ENCODE assay signal across 34 mouse cellular contexts in genomic region chr9:14981539-14982155, GRCm38 (mm10).
DNase-seq lines count a peak whose midpoint lies in the region; ATAC-seq and TF ChIP-seq lines count a peak whose summit lies in the region.
"Had no signal": no experiment of that assay in that cellular context is flagged by ENCODE, and none has a peak within 500 bp of the region (broad histone marks: within the 10 kb centered on the region; RNA-seq: fewer than 3 reads in every experiment).

No protein-coding gene starts in this region.

- H3K27me3 ChIP-seq in forebrain, postnatal 0 days (ENCODE audit: insufficient read depth, low read length), result no peaks in the 10 kb centered on the region
- H3K27me3 ChIP-seq in forebrain, embryonic 13.5 days, result no peaks in the 10 kb centered on the region
- H3K27me3 ChIP-seq: CH12.LX; embryonic facial prominence, embryonic 12.5 days; forebrain, embryonic 15.5 days; heart, embryonic 15.5 days; hindbrain, embryonic 12.5 days; intestine, embryonic 15.5 days; limb, embryonic 13.5 days; lung, embryonic 15.5 days; stomach, embryonic 15.5 days had no signal

- no peaks in the 10 kb centered on the region for H3K4me1 ChIP-seq in forebrain, postnatal 0 days (ENCODE audit: insufficient read depth)
- no peaks in the 10 kb centered on the region for H3K4me1 ChIP-seq in forebrain, embryonic 13.5 days
- H3K4me1 ChIP-seq: embryonic facial prominence, embryonic 12.5 days; forebrain, embryonic 15.5 days; heart, embryonic 10.5 days; heart, embryonic 15.5 days; hindbrain, embryonic 12.5 days; intestine, embryonic 15.5 days; limb, embryonic 13.5 days; lung, embryonic 15.5 days; stomach, embryonic 15.5 days had no signal

- peak; percentile 59 for ATAC-seq in forebrain, postnatal 0 days
- no peak for ATAC-seq in forebrain, embryonic 13.5 days
- ATAC-seq: forebrain, embryonic 15.5 days; hindbrain, postnatal 0 days; intestine, embryonic 15.5 days; midbrain, embryonic 16.5 days had no signal

- H3K9me3 ChIP-seq in forebrain, postnatal 0 days (ENCODE audit: low read length), result no peaks in the 10 kb centered on the region
- H3K9me3 ChIP-seq in forebrain, embryonic 13.5 days (replicated peaks), result no peaks in the 10 kb centered on the region
- H3K9me3 ChIP-seq: embryonic facial prominence, embryonic 12.5 days; forebrain, embryonic 15.5 days; heart, embryonic 10.5 days; heart, embryonic 15.5 days; hindbrain, embryonic 12.5 days; intestine, embryonic 15.5 days; limb, embryonic 13.5 days; lung, embryonic 15.5 days; stomach, embryonic 15.5 days had no signal

- intact Hi-C loops in left cerebral cortex, postnatal 25 days (cut with DNase I), result loop anchor here (5.0 kb wide), 1 partner anchor 74 kb away; no protein-coding TSS in a partner anchor

- no peak overlapping the region for H3K9ac ChIP-seq in forebrain, postnatal 0 days
- no peak overlapping the region for H3K9ac ChIP-seq in forebrain, embryonic 13.5 days
- H3K9ac ChIP-seq: embryonic facial prominence, embryonic 12.5 days; forebrain, embryonic 15.5 days; heart, embryonic 15.5 days; hindbrain, embryonic 12.5 days; intestine, embryonic 15.5 days; limb, embryonic 13.5 days; lung, embryonic 15.5 days; stomach, embryonic 15.5 days had no signal

- no peak overlapping the region for H3K27ac ChIP-seq in forebrain, postnatal 0 days (ENCODE audit: low read depth, low read length)
- no peak overlapping the region for H3K27ac ChIP-seq in forebrain, embryonic 13.5 days
- H3K27ac ChIP-seq: embryonic facial prominence, embryonic 12.5 days; forebrain, embryonic 15.5 days; heart, embryonic 10.5 days; heart, embryonic 15.5 days; hindbrain, embryonic 12.5 days; hindbrain, postnatal 0 days; intestine, embryonic 15.5 days; kidney, postnatal 0 days; limb, embryonic 13.5 days; lung, embryonic 15.5 days; stomach, embryonic 15.5 days had no signal

- DNase-seq in forebrain, postnatal 0 days, result no peak
- DNase-seq in right cerebral cortex, adult 2 months (ENCODE audit: low spot score in 2 of 2), result peak; percentile 35 to 50
- no peak for DNase-seq in right cerebral cortex, postnatal 14 days
- peak; percentile 50 to 85 for DNase-seq in left cerebral cortex, postnatal 25 days (ENCODE audit: low spot score in 2 of 2)
- no peak for DNase-seq in layer of hippocampus, adult 8-10 months (ENCODE audit: low spot score in 2 of 2)
- DNase-seq in spleen, postnatal 36 days (ENCODE audit: low spot score in 2 of 2), result no peak
- no peak for DNase-seq in cerebellum, postnatal 36 days
- DNase-seq: adrenal gland, postnatal 10 days; cerebellum, adult 11 months; cerebellum, adult 9-10 months; embryo, embryonic 11 days; gastrocnemius, postnatal 14 days; heart, postnatal 36 days; kidney, adult 2 months; kidney, postnatal 4 days; lung, postnatal 36 days; thymus, adult 2 months; thymus, postnatal 36 days had no signal

- no peak overlapping the region for H3K4me3 ChIP-seq in forebrain, postnatal 0 days (ENCODE audit: low read depth, low read length)
- no peak overlapping the region for H3K4me3 ChIP-seq in forebrain, embryonic 13.5 days
- H3K4me3 ChIP-seq: embryonic facial prominence, embryonic 12.5 days; forebrain, embryonic 15.5 days; heart, embryonic 10.5 days; heart, embryonic 15.5 days; hindbrain, embryonic 12.5 days; intestine, embryonic 15.5 days; limb, embryonic 13.5 days; lung, embryonic 15.5 days; stomach, embryonic 15.5 days had no signal

- no peaks in the 10 kb centered on the region for H3K36me3 ChIP-seq in forebrain, postnatal 0 days (ENCODE audit: insufficient read depth)
- H3K36me3 ChIP-seq in forebrain, embryonic 13.5 days (ENCODE audit: poor library complexity, severe bottlenecking), result no peaks in the 10 kb centered on the region
- H3K36me3 ChIP-seq: embryonic facial prominence, embryonic 12.5 days; forebrain, embryonic 15.5 days; heart, embryonic 10.5 days; heart, embryonic 15.5 days; hindbrain, embryonic 12.5 days; intestine, embryonic 15.5 days; limb, embryonic 13.5 days; lung, embryonic 15.5 days; stomach, embryonic 15.5 days had no signal

- 77% methylated on average over 4 of the region's 4 CpGs for WGBS in forebrain, postnatal 0 days
- 83% methylated on average over 4 of the region's 4 CpGs for WGBS in forebrain, embryonic 13.5 days

- H3K4me2 ChIP-seq in forebrain, postnatal 0 days (ENCODE audit: low read depth), result no peak overlapping the region
- H3K4me2 ChIP-seq in forebrain, embryonic 13.5 days, result no peak overlapping the region
- H3K4me2 ChIP-seq: embryonic facial prominence, embryonic 12.5 days; forebrain, embryonic 15.5 days; heart, embryonic 15.5 days; hindbrain, embryonic 12.5 days; intestine, embryonic 15.5 days; limb, embryonic 13.5 days; liver, embryonic 11.5 days; lung, embryonic 15.5 days; midbrain, embryonic 11.5 days; stomach, embryonic 15.5 days had no signal

- no peak for TF ChIP-seq CTCF in forebrain, postnatal 0 days (IDR thresholded peaks at IDR 0.05; ENCODE audit: low read depth)

Comparison
In these comparisons a context has a peak if more than half of its experiments do, and no peak if none do; other contexts are left out.
1. DNase-seq: peak in right cerebral cortex, adult 2 months (2 of 2) and left cerebral cortex, postnatal 25 days (2 of 2); none in forebrain, postnatal 0 days (single experiment), right cerebral cortex, postnatal 14 days (single experiment), layer of hippocampus, adult 8-10 months (0 of 2), spleen, postnatal 36 days (0 of 2) and cerebellum, postnatal 36 days (0 of 2).